Mouse (Mus musculus): ENCODE measurements at regions not wholly inside any gene's neighbourhood (a gene's known extent, or its start where the extent isn't known, plus 50 kb on each side); places are given as distances from the start of the nearest gene placed in this dataset.

GRCm38 (mm10) chr13:82949541-82949940 is 554.3 kb upstream of the Mef2c start:
- TF ChIP-seq CTCF (IDR thresholded peaks at IDR 0.05; ENCODE audit: extremely low read depth, insufficient read depth, low read length) = no peak
- no peak for TF ChIP-seq POLR2A (IDR thresholded peaks at IDR 0.05; ENCODE audit: extremely low read depth, insufficient read depth, low read length)

Measured in cortical plate, adult 2 months (tissue).